Mouse (Mus musculus) stomach, embryonic 16.5 days (tissue): ENCODE data around the gene Ocln. TPM values are rescaled to one million over a fixed set of nuclear protein-coding genes. Genes with fewer than 3 reads are reported as not detected.

Experiments used
- ATAC-seq: fragments of 200-750 bp; cut with Nextera tagmentation; 2 replicates; pipeline ENCODE4 v1.8.0; 2017; ENCODE audit warnings: moderate number of reproducible peaks, moderate TSS enrichment; ENCODE audit not compliant: insufficient read depth, low FRiP score
- H3K27ac ChIP-seq: fragments of 300-500 bp; sonication (generic); 2 replicates; pipeline ENCODE4 v1.5.1; 2014; ENCODE audit warnings: low read length
- H3K27me3 ChIP-seq: fragments of 300-500 bp; sonication (generic); 2 replicates; pipeline ENCODE4 v1.6.1; 2014; ENCODE audit warnings: low read length, control low read depth, mixed read lengths; ENCODE audit not compliant: control insufficient read depth, insufficient read depth
- H3K36me3 ChIP-seq: fragments of 300-500 bp; sonication (generic); 2 replicates; pipeline ENCODE4 v1.6.1; 2014; ENCODE audit warnings: low read length; ENCODE audit not compliant: control insufficient read depth, insufficient read depth
- H3K4me1 ChIP-seq: fragments of 300-500 bp; sonication (generic); 2 replicates; pipeline ENCODE4 v1.6.1; 2014; ENCODE audit warnings: low read length, control low read depth, mixed read lengths; ENCODE audit not compliant: control insufficient read depth, insufficient read depth
- H3K4me2 ChIP-seq: fragments of 300-500 bp; sonication (generic); 2 replicates; pipeline ENCODE4 v1.6.1; 2014; ENCODE audit warnings: low read depth, low read length, mixed read lengths
- H3K4me3 ChIP-seq: fragments of 300-500 bp; sonication (generic); replicated peaks from 2 replicates; pipeline ENCODE4 v1.5.1; 2014; ENCODE audit warnings: mild to moderate bottlenecking, low read length
- H3K9ac ChIP-seq: fragments of 300-500 bp; sonication (generic); 2 replicates; pipeline ENCODE4 v1.6.1; 2014; ENCODE audit warnings: low read length
- H3K9me3 ChIP-seq: fragments of 300-500 bp; sonication (generic); replicated peaks from 2 replicates; pipeline ENCODE4 v1.6.1; 2016; ENCODE audit warnings: low read length, control low read depth; ENCODE audit not compliant: control insufficient read depth
- WGBS: fragments of 180-500 bp; shearing (Covaris S2); extraction: QIAGEN DNeasy Blood & Tissue Kit; methylation state at CpG from one replicate; pipeline ENCODE4 v1.1.7; 2014; 5-methylcytosine and 5-hydroxymethylcytosine counted together
- polyA plus RNA-seq: library from polyadenylated mRNA; unstranded; fragments of >200 nt; fragmentation: Nextera tagmentation; extraction: Ambion mirVana; gene quantifications from 2 replicates; pipeline ENCODE4 v1.2.1, GENCODE M21; 2015

Ocln gene
- polyA plus RNA-seq, 1 experiment from 2014 or later, result 65.9 TPM

DNA sequence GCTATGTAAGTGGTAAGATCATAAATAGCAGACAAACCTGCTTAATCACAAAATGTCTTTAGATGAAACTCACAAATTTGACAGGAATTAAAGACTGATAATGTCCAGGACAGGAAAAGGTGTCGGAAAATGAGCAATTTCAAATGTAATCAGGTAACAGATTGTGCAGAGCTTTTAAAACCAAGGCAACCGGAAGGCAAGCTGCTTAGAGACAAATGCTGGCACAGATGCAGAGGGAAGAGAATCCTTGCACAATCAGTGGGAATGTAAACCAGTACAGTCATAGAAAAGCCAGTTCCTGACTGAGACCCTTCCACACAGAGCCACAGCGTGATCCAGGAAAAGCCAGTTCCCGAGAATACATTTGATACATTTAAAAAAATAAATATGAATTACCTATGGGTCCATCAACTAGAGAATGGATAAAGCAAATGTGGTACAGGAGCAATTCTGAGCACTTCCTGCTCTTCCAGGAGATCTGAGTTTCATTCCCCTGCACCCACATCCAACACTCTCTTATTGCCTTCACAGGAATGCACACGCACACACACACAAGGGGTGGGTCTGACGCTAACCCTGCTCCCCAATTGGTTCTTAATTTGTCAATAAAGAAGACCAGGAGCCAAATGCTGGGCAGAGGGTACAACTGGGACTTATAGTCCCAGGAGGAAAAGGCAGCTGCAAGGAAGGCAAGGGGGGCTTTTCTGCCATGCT, 26.4 kb downstream of the Ocln start:
- Histone ChIP-seq H3K9ac (no peak overlapping the region), H3K9me3 (no peaks in the 10 kb centered on the region), H3K4me3 (no peak overlapping the region), H3K36me3 (no peaks in the 10 kb centered on the region), H3K27me3 (no peaks in the 10 kb centered on the region), H3K4me1 (no peaks in the 10 kb centered on the region), H3K4me2 (no peak overlapping the region), H3K27ac (peak overlapping the region; percentile 42; the same call in 1 of the 2 replicates)
- WGBS, result 55% methylated on average over 6 of the region's 6 CpGs
- no peak for ATAC-seq

DNA sequence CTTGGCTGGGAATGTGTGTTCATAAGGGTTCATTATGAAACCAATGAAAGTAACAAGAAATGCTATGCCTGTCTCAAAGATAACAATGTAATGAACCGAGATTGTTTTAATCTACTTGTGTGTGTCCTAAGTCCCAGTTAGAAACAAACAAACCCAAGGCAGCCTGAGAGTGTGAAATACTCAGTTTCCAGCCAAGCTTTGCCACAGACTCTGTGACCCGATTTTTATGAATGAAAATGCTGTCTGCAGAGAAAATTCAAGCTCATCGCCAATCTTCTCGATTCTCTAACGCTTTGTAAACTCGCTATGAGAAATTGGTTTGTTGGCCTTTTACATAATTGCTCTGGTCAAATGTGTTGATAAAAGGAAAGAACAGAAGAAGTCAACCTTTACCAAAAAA, 27.6 kb downstream of the Ocln start:
- WGBS, result 83% methylated on average over 6 of the region's 6 CpGs
- H3K27me3 ChIP-seq, result no peaks in the 10 kb centered on the region

DNA sequence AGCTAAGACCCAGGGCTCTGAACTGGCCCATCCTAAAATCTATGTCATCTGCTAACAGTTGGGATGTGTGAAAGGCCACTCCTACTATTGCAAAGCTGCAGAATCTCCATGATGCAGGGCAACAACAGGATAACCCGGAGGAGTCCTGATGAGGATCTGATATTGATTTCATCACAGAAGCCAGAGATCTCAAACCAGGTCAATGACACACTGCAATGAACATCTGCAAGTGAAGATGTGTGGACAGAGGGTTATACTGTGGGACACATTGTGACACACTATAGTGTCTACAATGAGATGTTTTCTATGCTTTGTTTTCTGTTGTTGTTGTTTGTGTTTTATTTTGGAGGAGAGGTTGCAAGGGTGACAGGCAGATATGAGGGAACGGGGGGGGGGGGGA, 28.8 kb downstream of the Ocln start:
- no peaks in the 10 kb centered on the region for H3K9me3 ChIP-seq
- no peak overlapping the region for H3K9ac ChIP-seq
- no peaks in the 10 kb centered on the region for H3K36me3 ChIP-seq
- no peaks in the 10 kb centered on the region for H3K4me1 ChIP-seq
- H3K4me2 ChIP-seq, result no peak overlapping the region
- no peaks in the 10 kb centered on the region for H3K27me3 ChIP-seq
- no peak for ATAC-seq
- H3K4me3 ChIP-seq, result no peak overlapping the region
- 76% methylated on average over 2 of the region's 2 CpGs for WGBS
- H3K27ac ChIP-seq, result no peak overlapping the region

More for the DNA sequence above, 27.6 kb downstream of the Ocln start:
- no peak for ATAC-seq
- no peak overlapping the region for H3K4me3 ChIP-seq
- no peak overlapping the region for H3K4me2 ChIP-seq
- H3K36me3 ChIP-seq, result no peaks in the 10 kb centered on the region
- no peak overlapping the region for H3K9ac ChIP-seq
- H3K27ac ChIP-seq, result no peak overlapping the region
- H3K4me1 ChIP-seq, result no peaks in the 10 kb centered on the region
- H3K9me3 ChIP-seq, result no peaks in the 10 kb centered on the region

DNA sequence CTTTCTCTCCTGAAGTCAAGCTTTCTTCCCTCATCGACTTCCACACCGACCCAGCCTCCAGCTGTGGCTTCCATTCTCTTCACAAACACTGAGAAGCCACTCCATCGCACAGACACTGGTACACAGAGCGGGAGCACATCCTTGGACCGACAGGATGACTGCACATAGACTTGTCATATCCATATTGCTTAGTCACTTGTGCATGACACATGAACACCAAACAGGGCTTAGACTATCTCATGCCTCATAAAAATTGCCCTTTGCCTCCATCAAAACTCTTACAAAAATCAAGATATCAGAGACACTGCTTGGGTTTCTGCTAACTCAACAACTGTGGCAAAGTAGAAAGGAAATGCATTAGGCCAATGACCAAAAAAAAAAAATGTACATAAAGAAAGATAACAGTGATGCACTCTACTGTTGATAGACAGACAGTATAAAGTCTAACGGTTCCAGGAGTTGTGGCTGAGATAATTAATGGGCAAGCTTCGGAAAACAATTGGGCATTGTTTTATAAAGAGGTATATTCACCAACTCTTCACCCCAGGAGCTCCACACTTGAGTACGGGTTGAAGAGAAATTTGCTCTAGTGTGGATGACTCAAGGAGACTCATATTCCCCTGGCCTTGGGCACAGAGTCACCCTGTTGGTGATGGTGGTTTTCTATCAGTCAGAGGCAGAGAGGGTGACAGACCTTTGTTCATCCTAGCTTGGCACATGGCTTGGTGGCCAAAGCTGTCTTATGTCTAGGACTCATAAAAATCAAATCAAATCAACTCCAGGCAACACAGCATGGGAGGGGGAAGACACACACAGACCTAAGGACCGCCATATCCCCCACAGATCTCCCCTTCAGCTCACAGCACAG, 30.6 kb downstream of the Ocln start:
- no peak overlapping the region for H3K4me2 ChIP-seq
- 81% methylated on average over 9 of the region's 9 CpGs for WGBS
- H3K9me3 ChIP-seq, result no peaks in the 10 kb centered on the region
- no peaks in the 10 kb centered on the region for H3K4me1 ChIP-seq
- no peak overlapping the region for H3K9ac ChIP-seq
- ATAC-seq, result no peak
- H3K27ac ChIP-seq, result no peak overlapping the region
- H3K36me3 ChIP-seq, result no peaks in the 10 kb centered on the region
- H3K27me3 ChIP-seq, result no peaks in the 10 kb centered on the region
- no peak overlapping the region for H3K4me3 ChIP-seq

DNA sequence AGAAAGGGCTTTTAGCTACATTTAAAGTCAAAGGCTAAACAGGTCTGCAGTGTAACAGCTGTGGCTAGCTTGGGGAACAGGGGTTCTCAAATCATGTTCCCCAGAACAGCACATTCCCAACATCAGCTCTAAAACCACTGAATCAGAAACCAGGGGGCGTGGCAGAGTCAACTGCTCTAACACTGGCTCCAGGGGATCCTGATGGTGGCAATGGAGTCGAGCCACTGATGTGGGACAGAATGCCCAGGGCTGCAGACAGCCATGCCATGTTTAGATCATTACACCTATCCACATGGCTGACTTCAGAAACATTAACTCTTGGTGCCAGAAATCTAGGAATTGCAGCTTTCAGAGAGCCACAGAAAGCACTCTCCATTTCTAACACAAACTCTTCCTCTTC, 33.4 kb downstream of the Ocln start:
- WGBS, result 64% methylated on average over 2 of the region's 2 CpGs
- Histone ChIP-seq H3K4me1 (peaks cover 5% of the 10 kb centered on the region), H3K27ac (peak overlapping the region; percentile 70), H3K36me3 (no peaks in the 10 kb centered on the region), H3K4me3 (no peak overlapping the region), H3K9me3 (no peaks in the 10 kb centered on the region), H3K9ac (no peak overlapping the region), H3K27me3 (no peaks in the 10 kb centered on the region), H3K4me2 (no peak overlapping the region)
- ATAC-seq, result no peak

DNA sequence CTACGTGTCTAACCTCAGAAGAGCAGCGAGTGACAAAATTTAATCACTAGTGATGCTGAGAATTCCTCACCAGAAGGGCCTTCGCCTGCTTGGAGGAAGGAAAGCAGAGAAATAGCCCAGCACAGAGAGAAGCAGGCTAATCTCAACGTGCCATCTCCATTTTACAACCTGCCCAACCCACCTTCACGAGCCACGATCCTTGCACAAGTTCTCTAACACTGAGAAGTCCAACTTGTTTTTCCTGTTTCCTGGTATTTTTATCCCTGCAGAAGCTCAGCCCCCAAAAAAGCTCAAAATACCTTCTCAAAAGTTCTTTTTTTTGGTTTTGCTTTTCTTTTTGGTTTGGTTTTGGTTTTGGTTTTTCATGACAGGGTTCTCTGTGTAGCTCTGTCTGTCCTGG, 34.3 kb downstream of the Ocln start:
- peaks cover 5% of the 10 kb centered on the region for H3K4me1 ChIP-seq
- H3K27me3 ChIP-seq, result no peaks in the 10 kb centered on the region
- H3K9ac ChIP-seq, result no peak overlapping the region
- H3K4me3 ChIP-seq, result no peak overlapping the region
- no peak overlapping the region for H3K4me2 ChIP-seq
- H3K36me3 ChIP-seq, result no peaks in the 10 kb centered on the region
- H3K9me3 ChIP-seq, result no peaks in the 10 kb centered on the region
- H3K27ac ChIP-seq, result peak overlapping the region; percentile 70
- WGBS, result 61% methylated on average over 6 of the region's 6 CpGs
- no peak; the same call in 1 of the 2 replicates for ATAC-seq

DNA sequence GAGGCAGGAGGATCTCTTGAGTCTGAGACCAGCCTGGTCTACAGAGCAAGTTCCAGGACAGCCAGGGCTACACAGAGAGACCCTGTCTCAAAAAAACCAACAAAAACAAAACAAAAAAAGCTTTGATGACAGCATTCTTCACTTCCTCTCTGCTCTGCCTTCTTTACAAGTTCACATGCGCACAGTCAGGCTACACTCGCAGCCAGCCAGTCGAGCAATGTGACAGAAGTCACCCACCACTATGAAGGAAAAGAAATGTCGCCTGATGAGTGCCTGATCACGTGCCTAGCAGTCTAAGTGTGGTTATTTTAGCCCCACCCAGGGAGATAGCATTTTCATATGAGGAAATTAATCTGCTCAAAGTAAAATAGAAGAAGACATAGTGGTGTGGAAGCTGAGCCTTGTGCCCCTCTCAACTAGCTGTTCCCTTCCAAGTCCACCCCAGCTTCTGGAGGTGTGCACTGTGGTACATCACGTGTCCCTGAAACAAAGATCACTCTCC, 34.8 kb downstream of the Ocln start:
- no peak overlapping the region for H3K9ac ChIP-seq
- no peaks in the 10 kb centered on the region for H3K9me3 ChIP-seq
- H3K4me3 ChIP-seq, result no peak overlapping the region
- H3K27me3 ChIP-seq, result no peaks in the 10 kb centered on the region
- H3K36me3 ChIP-seq, result no peaks in the 10 kb centered on the region
- 69% methylated on average over 6 of the region's 6 CpGs for WGBS
- peaks cover 5% of the 10 kb centered on the region for H3K4me1 ChIP-seq
- H3K27ac ChIP-seq, result peak overlapping the region; percentile 70
- no peak overlapping the region for H3K4me2 ChIP-seq
- peak; percentile 4; the same call in 1 of the 2 replicates for ATAC-seq

DNA sequence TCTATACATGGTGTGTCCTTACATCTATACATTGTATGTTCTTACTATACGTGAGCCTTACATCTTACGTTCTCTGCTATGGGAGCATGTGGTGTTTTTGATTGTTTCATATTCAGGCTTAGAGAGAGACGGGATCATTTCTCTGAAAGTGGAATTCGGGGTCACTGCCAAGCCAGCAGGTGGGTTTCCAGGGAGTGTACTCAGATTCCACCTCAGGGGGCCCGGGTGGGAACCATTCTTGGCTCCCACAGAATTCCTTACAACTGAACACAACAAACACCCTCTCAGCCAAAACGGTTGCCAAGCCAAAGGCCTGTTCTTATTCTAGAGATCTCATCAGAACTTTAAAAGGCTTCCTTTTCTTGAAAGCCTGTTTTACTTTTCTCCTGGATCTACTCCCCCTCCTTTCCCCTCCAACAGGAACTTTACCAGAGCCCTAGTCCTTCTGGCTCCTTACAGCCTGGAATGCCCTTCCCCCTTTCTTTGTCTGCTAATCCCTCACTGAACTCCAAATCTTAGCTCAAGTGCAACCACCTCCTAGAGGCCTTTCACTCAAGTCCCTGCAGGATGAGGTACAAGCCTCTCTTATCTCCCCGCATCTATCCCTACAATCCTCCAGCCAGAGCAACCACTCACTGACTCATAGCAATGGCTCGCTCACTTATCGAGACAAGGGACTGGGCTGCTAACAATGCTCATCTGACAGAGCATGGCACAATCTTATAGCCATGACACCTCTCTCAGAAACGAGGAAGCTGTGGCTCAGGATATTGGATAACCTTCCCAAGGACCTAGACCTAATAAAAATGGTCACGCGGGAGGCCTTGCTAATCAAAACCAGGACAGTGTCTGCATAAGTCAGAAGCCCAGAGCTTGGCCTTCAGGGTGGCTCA, 36.1 kb downstream of the Ocln start:
- ATAC-seq, result peak; percentile 86; the same call in 1 of the 2 replicates
- 51% methylated on average over 12 of the region's 12 CpGs for WGBS
- Histone ChIP-seq H3K36me3 (no peaks in the 10 kb centered on the region), H3K27me3 (no peaks in the 10 kb centered on the region), H3K9me3 (no peaks in the 10 kb centered on the region), H3K9ac (no peak overlapping the region; the same call in 1 of the 2 replicates), H3K4me2 (0 out of 2 replicates have a peak overlapping the region, but pooled peaks have one; percentile 2), H3K4me1 (peaks cover 5% of the 10 kb centered on the region), H3K4me3 (no peak overlapping the region), H3K27ac (peak overlapping the region; percentile 70)
